Mouse (Mus musculus): ENCODE measurements at regions not wholly inside any gene's neighbourhood (a gene's known extent, or its start where the extent isn't known, plus 50 kb on each side); places are given as distances from the start of the nearest gene placed in this dataset.

GRCm38 (mm10) chr15:25305801-25306200 lies 107.8 kb downstream of the Basp1 start:
- in situ Hi-C loops (cut with MboI; ENCODE audit: low sequenced_read_pairs): no loop called here

GRCm38 (mm10) chr15:25303379-25303778 lies 110.2 kb downstream of the Basp1 start:
- in situ Hi-C loops (cut with MboI; ENCODE audit: low sequenced_read_pairs): no loop called here

GRCm38 (mm10) chr15:25302671-25303294 lies 110.8 kb downstream of the Basp1 start:
- in situ Hi-C loops (cut with MboI; ENCODE audit: low sequenced_read_pairs): no loop called here

- in situ Hi-C loops (cut with MboI; ENCODE audit: low sequenced_read_pairs): no loop called here
Observed at GRCm38 (mm10) chr15:25301810-25302209, 111.8 kb downstream of the Basp1 start.

GRCm38 (mm10) chr15:25297278-25297677 lies 116.3 kb downstream of the Basp1 start:
- in situ Hi-C loops (cut with MboI; ENCODE audit: low sequenced_read_pairs): no loop called here

GRCm38 (mm10) chr15:25296714-25297113 lies 116.8 kb downstream of the Basp1 start:
- in situ Hi-C loops (cut with MboI; ENCODE audit: low sequenced_read_pairs): no loop called here

- in situ Hi-C loops (cut with MboI; ENCODE audit: low sequenced_read_pairs): no loop called here
Observed at GRCm38 (mm10) chr15:25295753-25296152, 117.8 kb downstream of the Basp1 start.

GRCm38 (mm10) chr15:25291231-25291691 lies 122.3 kb downstream of the Basp1 start:
- in situ Hi-C loops (cut with MboI; ENCODE audit: low sequenced_read_pairs): no loop called here

- in situ Hi-C loops (cut with MboI; ENCODE audit: low sequenced_read_pairs): no loop called here
Observed at GRCm38 (mm10) chr15:25287850-25288249, 125.7 kb downstream of the Basp1 start.

- in situ Hi-C loops (cut with MboI; ENCODE audit: low sequenced_read_pairs): no loop called here
Observed at GRCm38 (mm10) chr15:25284354-25285199, 129.0 kb downstream of the Basp1 start.

- in situ Hi-C loops (cut with MboI; ENCODE audit: low sequenced_read_pairs): no loop called here
Observed at GRCm38 (mm10) chr15:25283713-25284112, 129.9 kb downstream of the Basp1 start.

GRCm38 (mm10) chr15:25282346-25282745 lies 131.2 kb downstream of the Basp1 start:
- in situ Hi-C loops (cut with MboI; ENCODE audit: low sequenced_read_pairs): no loop called here

- in situ Hi-C loops (cut with MboI; ENCODE audit: low sequenced_read_pairs): no loop called here
Observed at GRCm38 (mm10) chr15:25281942-25282341, 131.6 kb downstream of the Basp1 start.

GRCm38 (mm10) chr15:25278317-25279156 lies 135.0 kb downstream of the Basp1 start:
- in situ Hi-C loops (cut with MboI; ENCODE audit: low sequenced_read_pairs): no loop called here

GRCm38 (mm10) chr15:25276227-25276626 lies 137.3 kb downstream of the Basp1 start:
- in situ Hi-C loops (cut with MboI; ENCODE audit: low sequenced_read_pairs): no loop called here

GRCm38 (mm10) chr15:25271886-25272285 lies 141.7 kb downstream of the Basp1 start:
- in situ Hi-C loops (cut with MboI; ENCODE audit: low sequenced_read_pairs): no loop called here

- in situ Hi-C loops (cut with MboI; ENCODE audit: low sequenced_read_pairs): no loop called here
Observed at GRCm38 (mm10) chr15:25270349-25270748, 143.2 kb downstream of the Basp1 start.

- in situ Hi-C loops (cut with MboI; ENCODE audit: low sequenced_read_pairs): no loop called here
Observed at GRCm38 (mm10) chr15:25269345-25269996, 144.1 kb downstream of the Basp1 start.

- in situ Hi-C loops (cut with MboI; ENCODE audit: low sequenced_read_pairs): no loop called here
Observed at GRCm38 (mm10) chr15:25268436-25268835, 145.1 kb downstream of the Basp1 start.

GRCm38 (mm10) chr15:25267509-25267908 lies 146.1 kb downstream of the Basp1 start:
- in situ Hi-C loops (cut with MboI; ENCODE audit: low sequenced_read_pairs): no loop called here
